Mouse (Mus musculus) activated CD4-positive, CD25-positive, alpha-beta regulatory T cell, adult 4 months (primary cell): Measurements from ENCODE around the gene Parvg. TPM values are rescaled to one million over a fixed set of nuclear protein-coding genes. Genes with fewer than 3 reads are reported as not detected.

ENCODE experiments used
- ATAC-seq: one replicate; pipeline ENCODE4 v1.8.0; 2017
- polyA plus RNA-seq, 2 experiments: library from polyadenylated mRNA; unstranded; fragments of 100-300 nt; shearing (Covaris generic); gene quantifications; one replicate each; pipeline ENCODE4 v1.2.1; 2017

Parvg gene
- polyA plus RNA-seq, 2 experiments from 2014 or later: 63.7 to 99.5 TPM

GRCm38 (mm10) chr15:84305333-84305732 lies 18.5 kb upstream of the Parvg start:
- ATAC-seq: no peak

- no peak for ATAC-seq
Observed at GRCm38 (mm10) chr15:84310271-84310670, 13.6 kb upstream of the Parvg start.

DNA sequence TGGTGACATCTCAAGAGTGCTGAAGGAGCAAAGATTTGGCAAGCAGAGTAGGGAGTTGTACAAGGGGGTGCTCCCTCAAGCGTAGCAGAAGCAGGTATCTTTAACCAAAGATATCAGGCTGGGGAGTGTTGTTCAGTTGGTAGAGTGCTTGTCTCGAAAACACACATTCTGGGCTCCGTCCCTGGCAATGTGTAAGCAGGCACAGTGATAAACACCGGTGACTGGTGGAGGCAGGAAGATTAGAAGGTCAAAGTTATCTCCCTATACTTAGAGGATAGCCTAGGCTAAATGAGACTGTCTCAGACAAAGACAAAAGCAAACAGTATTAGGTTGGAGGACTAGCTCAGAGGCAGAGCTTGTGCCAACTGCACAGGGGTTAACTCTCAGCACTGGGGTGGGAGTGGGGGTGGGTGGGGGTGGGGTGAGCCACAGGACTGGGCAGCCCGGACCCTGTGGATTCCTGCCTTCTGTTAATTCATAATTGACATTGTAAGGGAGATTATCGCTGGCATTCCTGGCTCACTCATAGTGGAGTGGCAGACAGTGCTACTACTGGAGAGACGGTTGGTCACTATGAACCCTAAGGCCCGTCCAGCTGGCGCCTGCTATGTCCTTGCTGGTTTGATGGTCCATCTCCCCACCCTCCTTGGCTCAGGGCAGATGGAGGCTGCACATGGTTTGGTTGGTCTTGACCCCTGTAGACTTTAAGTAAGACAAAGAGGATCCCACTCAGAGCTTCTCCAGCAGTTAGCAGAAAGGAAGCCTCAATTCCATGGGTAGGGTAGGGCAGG lies 12.3 kb upstream of the Parvg start:
- ATAC-seq: no peak

DNA sequence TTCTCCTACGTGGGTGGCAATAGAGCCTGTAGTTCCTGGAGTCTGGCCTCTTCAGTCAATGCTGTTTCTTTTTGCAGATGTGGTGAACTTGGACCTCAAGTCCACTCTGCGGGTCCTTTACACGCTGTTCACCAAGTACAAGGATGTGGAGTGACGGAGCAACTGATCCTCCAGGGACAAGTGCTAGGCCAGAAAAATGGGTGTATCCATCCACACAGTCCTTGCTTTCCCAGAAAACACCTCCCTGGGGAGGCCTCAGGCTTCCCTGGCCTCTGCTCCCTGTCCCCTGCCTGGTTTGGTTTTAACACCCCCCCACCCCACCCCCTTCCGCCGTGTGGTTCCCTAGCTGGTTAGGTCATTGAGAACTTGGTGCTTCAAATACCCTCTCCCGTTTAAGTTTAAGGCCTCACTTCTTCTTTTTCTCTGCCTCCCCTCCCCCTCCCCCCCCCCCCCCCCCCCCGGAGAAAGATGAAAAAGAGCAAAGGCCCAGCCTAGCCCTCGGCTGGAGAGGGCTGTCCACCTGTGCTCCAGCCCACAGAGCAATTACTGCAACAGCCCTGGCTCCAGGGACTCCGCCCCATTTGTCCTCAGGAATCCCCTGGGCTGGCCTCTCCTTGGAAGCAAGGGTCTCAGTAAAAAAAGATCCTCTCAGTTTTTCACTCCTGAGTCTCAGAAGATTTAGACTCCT lies 10.8 kb upstream of the Parvg start:
- ATAC-seq: no peak

DNA sequence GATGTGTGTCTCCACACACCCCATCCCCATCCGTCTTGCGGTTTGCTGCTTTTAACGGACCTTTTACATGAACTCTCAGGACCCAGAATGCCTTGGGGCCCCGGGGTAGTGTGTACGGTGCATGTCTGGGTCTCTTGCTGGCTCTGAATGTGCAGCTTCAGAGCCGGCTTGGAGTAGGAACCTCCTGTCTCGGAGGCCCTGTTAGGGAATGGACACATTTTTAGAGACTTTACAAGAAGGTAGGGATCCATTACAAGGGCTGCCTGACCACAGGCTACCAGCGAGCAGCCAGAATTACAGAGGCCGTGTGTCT lies 10.3 kb upstream of the Parvg start:
- ATAC-seq: peak; percentile 89

DNA sequence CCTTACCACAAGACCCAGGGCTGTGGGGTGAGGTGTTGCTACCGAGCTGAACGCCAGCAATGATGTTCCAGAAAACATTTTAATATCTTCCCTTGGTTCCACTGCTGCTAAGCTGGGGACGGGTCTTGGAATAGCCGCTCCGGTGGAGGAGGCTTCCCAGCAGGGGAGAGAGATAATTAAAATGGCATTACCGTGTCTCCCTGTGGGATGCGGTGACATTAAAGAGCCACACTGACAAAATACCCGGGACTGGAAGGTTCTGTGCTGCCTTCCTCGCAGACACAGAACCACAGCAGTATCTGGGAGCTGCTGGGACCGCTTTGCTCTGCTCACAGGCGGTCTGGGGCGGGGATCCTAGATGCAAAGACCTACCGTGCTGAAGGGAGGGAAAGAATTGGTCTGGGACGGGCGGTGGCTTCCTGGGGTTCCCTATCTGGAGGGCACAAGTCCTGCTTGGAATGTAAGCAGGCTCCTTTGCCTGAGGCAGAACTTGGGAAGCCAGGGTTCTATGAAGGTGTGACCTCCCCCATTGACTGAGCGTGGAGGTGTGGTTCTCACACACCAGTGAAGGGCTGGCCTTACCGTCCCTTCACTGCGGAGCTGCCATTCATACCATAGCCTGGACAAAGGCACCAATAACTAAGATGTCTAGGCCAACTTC lies 9.3 kb upstream of the Parvg start:
- ATAC-seq: no peak

GRCm38 (mm10) chr15:84315276-84316046 lies 8.4 kb upstream of the Parvg start:
- ATAC-seq: no peak

DNA sequence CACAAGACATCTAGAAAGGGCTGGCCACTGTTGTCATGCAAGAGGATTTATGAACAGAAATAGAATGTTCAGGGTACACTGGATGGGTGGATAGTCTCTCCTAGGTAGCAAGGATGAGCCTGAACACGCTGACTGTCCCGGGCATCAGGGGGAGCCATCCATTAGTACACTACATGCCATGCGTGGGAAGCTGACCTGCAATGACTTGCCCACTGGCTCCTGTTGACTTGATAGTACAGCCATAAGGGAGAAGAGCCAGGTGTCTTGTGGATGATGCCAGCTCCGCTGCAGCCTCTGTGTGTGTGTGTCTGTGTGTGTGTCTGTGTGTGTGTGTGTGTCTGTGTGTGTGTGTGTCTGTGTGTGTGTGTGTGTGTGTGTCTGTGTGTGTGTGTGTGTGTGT lies 4.4 kb upstream of the Parvg start:
- ATAC-seq: no peak

- ATAC-seq: no peak
Observed at GRCm38 (mm10) chr15:84321544-84322174, 2.2 kb upstream of the Parvg start.

DNA sequence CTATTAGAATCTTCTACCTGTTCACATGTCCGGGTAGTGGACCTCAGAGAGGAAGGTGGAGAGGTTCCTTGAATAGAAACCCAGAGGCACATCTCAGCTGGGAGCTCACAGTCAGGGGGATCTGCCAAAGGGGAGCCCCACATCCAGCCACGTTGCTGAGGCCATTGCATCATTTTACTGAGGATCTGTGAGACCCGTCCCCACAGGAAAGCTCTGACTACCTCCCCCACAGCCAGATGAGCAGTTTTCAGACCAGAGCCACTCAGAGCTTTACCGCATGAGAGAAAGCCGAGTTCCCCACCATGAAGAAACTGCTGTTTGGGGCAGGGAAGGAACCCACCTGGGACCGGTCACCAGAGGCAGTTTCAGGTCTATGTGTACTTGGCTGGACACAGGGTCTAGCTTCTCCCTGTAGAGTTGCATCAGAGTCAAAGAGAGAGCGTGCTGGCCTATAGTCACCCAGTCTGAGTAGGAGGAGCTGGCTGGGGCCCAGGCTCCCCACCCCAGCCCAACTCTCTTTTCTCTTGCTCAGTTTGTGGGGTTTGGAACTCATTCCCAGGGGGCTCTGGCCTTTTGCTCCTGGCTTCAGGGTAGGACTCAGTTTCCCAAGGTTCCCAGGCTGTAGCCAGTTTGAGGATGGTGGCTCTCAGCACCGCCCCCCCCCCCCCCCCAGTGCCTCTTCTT lies 1.2 kb downstream of the Parvg start:
- ATAC-seq: peak; percentile 10

GRCm38 (mm10) chr15:84325736-84326135 lies 1.9 kb downstream of the Parvg start:
- ATAC-seq: no peak

GRCm38 (mm10) chr15:84328870-84329269 lies 5.0 kb downstream of the Parvg start:
- no peak for ATAC-seq

DNA sequence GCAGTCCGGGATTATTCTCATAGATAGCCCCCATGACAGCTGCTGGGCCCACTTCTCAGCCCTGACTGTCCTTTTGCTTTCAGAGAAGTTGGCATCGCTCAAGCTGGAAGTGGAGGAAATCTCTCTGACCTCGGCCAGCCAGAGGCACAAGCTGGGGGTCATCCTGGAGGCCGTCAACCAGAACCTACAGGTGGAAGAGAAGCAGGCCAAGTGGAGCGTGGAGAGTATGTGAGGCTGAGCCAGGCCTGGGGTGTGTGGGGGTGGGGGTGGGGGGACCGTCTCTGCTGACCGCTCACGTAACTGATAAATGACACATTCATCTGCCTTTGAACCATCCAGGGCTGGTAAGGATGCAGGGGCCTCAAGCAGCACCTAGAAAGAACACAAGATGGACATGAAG lies 6.1 kb downstream of the Parvg start:
- ATAC-seq: no peak

DNA sequence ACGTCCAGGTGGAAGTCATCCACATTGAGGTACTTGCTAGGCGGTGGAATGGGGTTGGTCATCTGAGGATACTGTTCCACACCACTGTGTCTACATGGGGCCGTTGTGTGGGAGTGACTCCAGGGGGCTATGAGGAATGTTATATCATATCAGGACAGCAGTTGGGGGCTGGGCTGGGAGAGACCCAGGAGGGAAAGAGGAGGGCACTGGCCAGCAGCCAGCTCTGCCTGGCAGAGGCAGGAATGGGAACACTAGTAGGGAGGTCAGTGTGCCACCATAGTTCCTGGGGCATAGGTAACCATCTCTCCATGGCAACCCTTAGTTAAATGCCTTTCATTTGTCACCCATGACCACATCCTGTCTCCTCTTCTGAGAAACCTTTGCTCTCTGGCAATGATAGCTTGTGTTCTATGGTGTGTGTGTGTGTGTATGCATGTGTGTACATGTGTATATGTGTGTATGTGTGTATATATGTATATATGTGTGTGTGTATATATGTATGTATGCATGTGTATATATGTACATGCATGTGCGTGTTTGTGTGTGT lies 7.3 kb downstream of the Parvg start:
- ATAC-seq: peak; percentile 97

- no peak for ATAC-seq
Observed at GRCm38 (mm10) chr15:84336281-84336817, 12.5 kb downstream of the Parvg start.

GRCm38 (mm10) chr15:84337599-84337998 lies 13.8 kb downstream of the Parvg start:
- no peak for ATAC-seq

GRCm38 (mm10) chr15:84340926-84341325 lies 17.1 kb downstream of the Parvg start:
- ATAC-seq: no peak

DNA sequence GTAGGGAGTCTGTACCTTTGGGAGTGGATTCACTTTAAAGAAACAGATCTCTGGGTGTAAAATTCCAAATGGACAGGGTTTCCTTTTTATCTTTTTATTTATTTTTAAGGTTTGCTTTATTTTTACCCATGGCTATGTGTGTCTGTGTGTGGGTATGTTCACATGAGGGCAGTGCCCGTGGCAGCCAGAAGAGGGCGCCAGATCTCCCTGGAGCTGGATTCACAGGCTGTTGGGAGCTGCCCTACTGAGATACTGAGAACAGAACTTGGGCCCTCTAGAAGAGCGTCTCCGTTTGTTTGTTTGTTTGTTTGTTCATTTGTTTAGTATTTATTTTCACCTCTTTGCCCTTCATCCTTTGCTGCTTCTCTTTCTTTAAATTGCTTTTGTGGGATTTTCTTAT lies 24.9 kb downstream of the Parvg start:
- no peak for ATAC-seq

DNA sequence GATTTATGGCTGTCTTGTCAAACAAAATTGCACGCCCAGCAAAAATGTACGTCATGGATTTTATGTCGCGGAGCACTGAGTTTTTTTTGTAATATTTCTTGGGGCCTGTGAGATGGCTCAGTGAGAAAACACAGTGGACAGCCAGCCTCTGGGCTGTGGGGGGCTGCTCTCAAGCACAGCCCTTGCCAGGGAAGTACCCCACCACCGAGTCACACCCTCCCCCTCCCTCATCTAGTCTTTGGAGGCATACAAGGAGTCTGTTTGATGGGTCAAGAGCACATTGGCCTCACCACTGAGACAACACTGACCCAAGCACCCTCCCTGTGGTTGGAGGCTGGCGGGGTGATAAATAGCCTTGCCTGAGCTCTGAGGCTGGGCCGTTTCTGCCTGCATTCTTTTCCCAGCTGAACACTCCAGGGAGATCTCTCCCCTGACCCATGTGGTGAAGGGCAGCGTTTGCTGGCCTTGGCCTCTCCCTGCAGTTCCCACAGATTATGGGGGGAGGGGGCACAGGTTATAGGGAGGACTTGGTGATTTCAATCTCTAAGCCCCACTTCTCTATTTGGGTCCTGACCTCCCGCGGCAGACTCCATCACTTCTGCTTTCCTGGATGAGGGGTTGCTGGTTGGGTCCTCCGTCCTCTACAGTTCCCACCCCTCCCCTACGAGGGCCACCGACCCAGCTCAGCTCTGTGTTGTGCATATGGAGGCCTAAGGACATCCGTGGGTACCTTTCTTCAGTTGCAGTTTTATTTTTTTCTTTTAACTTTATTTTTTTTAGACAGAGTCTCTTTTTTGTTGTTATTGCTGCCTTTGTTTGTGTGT lies 26.3 kb downstream of the Parvg start:
- no peak for ATAC-seq

- ATAC-seq: no peak
Observed at GRCm38 (mm10) chr15:84351342-84351741, 27.5 kb downstream of the Parvg start.
